Mouse (Mus musculus): ENCODE data around the gene Nfatc3. TPM values are rescaled to one million over a fixed set of nuclear protein-coding genes. Genes with fewer than 3 reads are reported as not detected.

Nfatc3 gene
- total and polyA plus RNA-seq, 2 experiments from 2014 or later = 2.9 to 24.0 TPM

DNA sequence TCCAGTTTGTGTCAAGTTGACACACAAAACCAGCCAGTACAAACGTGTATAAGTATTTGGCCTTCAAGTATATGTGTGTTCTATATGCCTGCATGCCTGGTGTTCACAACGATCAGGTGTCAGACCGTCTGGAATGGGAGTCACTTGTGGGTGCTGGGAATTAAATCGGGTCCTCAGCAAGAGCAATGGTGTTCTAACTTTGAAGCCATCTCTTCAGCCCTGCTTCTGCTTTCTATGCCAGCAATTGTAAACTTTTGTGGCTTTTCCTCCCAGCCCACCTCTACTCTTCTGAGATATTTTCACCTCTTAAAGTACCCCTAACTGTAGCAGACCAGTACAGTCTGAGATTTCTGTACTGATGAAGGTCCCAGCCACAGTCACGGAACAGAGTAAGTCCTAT is 81.6 kb downstream of the Nfatc3 start:
- Histone ChIP-seq H3K4me1 (ENCODE audit: insufficient read depth, low read length) (peaks cover 20% of the 10 kb centered on the region), H3K36me3 (ENCODE audit: insufficient read depth, low read length) (no peaks in the 10 kb centered on the region), H3K27ac (no peak overlapping the region), H3K9me3 (ENCODE audit: low read length) (no peaks in the 10 kb centered on the region), H3K4me3 (ENCODE audit: low read length) (no peak overlapping the region), H3K4me2 (ENCODE audit: low read depth, low read length) (no peak overlapping the region), H3K9ac (replicated peaks; ENCODE audit: low read length) (no peak overlapping the region), H3K27me3 (ENCODE audit: insufficient read depth, low read length) (peaks cover 18% of the 10 kb centered on the region)
- ATAC-seq (no peak), DNase-seq (ENCODE audit: low spot score) (no peak)
- WGBS = 74% methylated on average over 5 of the region's 5 CpGs
- TF ChIP-seq CTCF (IDR thresholded peaks at IDR 0.05; ENCODE audit: low read depth) = no peak

DNA sequence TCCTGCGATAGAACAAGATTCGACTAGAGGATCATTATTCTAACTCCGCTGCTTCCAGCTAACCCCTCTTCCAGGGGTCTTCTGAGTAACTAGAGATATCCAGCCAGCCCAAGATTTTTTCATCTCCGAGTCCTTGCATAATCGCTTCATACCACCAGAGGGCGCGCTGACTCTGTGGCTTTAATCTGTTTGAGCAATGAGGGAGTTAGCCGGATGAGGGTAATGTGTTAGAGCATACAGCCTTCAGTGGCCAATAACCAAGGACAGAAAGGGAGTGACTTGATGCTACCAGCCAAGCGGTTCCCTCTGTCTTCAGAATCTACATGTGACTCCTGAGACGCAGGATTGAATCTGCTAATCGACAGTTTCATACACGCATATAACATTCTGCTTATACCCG is 82.1 kb downstream of the Nfatc3 start:
- peak; percentile 90 for DNase-seq (ENCODE audit: low spot score)
- peak; percentile 77 for ATAC-seq
- Histone ChIP-seq H3K9me3 (ENCODE audit: low read length) (no peaks in the 10 kb centered on the region), H3K4me3 (ENCODE audit: low read length) (no peak overlapping the region), H3K27ac (no peak overlapping the region), H3K4me2 (ENCODE audit: low read depth, low read length) (no peak overlapping the region), H3K27me3 (ENCODE audit: insufficient read depth, low read length) (peaks cover 14% of the 10 kb centered on the region), H3K4me1 (ENCODE audit: insufficient read depth, low read length) (peaks cover 20% of the 10 kb centered on the region), H3K36me3 (ENCODE audit: insufficient read depth, low read length) (no peaks in the 10 kb centered on the region), H3K9ac (replicated peaks; ENCODE audit: low read length) (no peak overlapping the region)
- 16% methylated on average over 13 of the region's 13 CpGs for WGBS
- peak; percentile 96 for TF ChIP-seq CTCF (IDR thresholded peaks at IDR 0.05; ENCODE audit: low read depth)

DNA sequence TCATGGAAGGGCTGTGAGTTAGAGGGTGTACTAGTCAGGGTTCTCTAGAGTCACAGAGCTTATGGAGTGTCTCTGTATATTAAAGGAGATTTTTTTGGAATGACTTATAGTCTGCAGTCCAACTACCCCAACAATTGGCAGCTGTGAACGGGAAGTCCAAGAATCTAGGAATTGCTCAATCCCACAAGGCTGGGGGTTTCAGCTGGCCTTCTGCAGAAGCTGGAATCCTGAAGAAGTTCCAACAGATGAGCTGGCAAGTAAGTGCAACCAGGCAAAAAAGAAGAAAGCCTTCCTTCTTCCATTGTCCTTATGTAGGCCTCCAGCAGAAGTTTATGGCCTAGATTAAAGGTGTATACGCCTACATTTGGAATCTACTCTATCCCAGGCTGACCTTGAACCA is 86.7 kb downstream of the Nfatc3 start:
- DNase-seq (ENCODE audit: low spot score) (no peak), ATAC-seq (no peak)
- Histone ChIP-seq H3K27ac (no peak overlapping the region), H3K4me1 (ENCODE audit: insufficient read depth, low read length) (no peaks in the 10 kb centered on the region), H3K4me2 (ENCODE audit: low read depth, low read length) (no peak overlapping the region), H3K36me3 (ENCODE audit: insufficient read depth, low read length) (no peaks in the 10 kb centered on the region), H3K4me3 (ENCODE audit: low read length) (no peak overlapping the region), H3K9me3 (ENCODE audit: low read length) (no peaks in the 10 kb centered on the region), H3K9ac (replicated peaks; ENCODE audit: low read length) (no peak overlapping the region), H3K27me3 (ENCODE audit: insufficient read depth, low read length) (no peaks in the 10 kb centered on the region)
- 95% methylated on average over 2 of the region's 2 CpGs for WGBS
- no peak for TF ChIP-seq CTCF (IDR thresholded peaks at IDR 0.05; ENCODE audit: low read depth)

DNA sequence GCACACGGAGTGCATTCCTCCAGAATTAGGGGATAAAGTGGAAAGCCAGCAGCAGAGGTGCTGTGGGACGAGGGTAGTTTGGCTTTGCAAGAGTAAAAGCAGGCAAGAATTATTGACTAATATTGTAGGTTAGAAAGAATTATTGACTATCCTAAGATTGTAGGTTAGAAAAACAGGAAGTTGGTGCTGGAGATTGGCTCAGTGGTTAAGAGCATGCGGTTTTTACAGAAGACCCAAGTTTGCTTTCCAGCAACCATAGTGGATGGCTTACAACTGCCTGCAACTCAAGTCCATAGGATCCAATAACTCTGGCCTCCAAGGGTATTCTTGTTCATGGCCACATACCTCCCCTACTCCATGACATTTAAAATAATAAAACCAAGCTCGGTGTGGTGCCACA is 87.4 kb downstream of the Nfatc3 start:
- Histone ChIP-seq H3K9me3 (ENCODE audit: low read length) (no peaks in the 10 kb centered on the region), H3K4me3 (ENCODE audit: low read length) (no peak overlapping the region), H3K9ac (replicated peaks; ENCODE audit: low read length) (no peak overlapping the region), H3K36me3 (ENCODE audit: insufficient read depth, low read length) (no peaks in the 10 kb centered on the region), H3K4me2 (ENCODE audit: low read depth, low read length) (no peak overlapping the region), H3K27me3 (ENCODE audit: insufficient read depth, low read length) (no peaks in the 10 kb centered on the region), H3K4me1 (ENCODE audit: insufficient read depth, low read length) (peaks cover 5% of the 10 kb centered on the region; the same call in 1 of the 2 replicates), H3K27ac (no peak overlapping the region)
- no peak for DNase-seq (ENCODE audit: low spot score)
- TF ChIP-seq CTCF (IDR thresholded peaks at IDR 0.05; ENCODE audit: low read depth) = no peak
- ATAC-seq = no peak
- WGBS = 89% methylated on average over 4 of the region's 4 CpGs

DNA sequence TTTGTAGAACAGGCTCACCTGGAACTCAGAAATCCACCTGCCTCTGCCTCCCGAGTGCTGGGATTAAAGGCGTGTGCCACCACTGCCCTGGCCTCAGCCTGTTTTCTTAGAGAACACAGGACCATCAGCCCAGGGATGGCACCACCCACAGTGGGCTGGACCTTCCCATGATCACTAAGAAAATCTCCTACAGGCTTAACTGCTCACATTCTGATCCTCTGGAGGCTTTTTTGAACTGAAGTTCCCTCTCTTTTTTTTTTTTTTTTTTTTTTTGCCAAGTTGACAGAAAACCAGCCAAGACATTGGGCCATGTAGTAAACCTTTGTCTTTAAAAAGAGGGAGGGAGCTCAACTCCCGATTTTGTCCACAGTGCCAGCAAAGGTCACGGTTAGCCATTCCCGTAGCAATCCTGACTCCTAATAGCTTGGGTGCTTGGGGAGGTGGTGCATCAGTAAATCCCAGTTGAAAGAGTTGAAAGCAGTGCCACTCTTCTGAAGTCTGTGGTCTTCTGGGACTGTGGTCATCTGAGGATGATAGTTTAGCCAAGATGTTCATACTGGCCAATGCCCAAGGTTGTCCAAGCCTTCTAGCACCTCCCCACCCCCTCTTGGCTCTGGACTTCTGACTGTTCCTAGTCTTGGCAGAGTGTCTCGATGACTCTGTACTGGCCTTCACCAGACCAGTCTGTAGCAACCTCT is 89.4 kb downstream of the Nfatc3 start:
- ATAC-seq (no peak), DNase-seq (ENCODE audit: low spot score) (no peak)
- 82% methylated on average over 6 of the region's 6 CpGs for WGBS
- peaks cover 11% of the 10 kb centered on the region for H3K4me1 ChIP-seq (ENCODE audit: insufficient read depth, low read length)
- H3K27ac ChIP-seq = no peak overlapping the region
- no peak overlapping the region for H3K4me2 ChIP-seq (ENCODE audit: low read depth, low read length)
- H3K4me3 ChIP-seq (ENCODE audit: low read length) = no peak overlapping the region
- TF ChIP-seq CTCF (IDR thresholded peaks at IDR 0.05; ENCODE audit: low read depth) = no peak
- no peaks in the 10 kb centered on the region for H3K27me3 ChIP-seq (ENCODE audit: insufficient read depth, low read length)
- H3K9me3 ChIP-seq (ENCODE audit: low read length) = no peaks in the 10 kb centered on the region
- H3K9ac ChIP-seq (replicated peaks; ENCODE audit: low read length) = no peak overlapping the region
- H3K36me3 ChIP-seq (ENCODE audit: insufficient read depth, low read length) = no peaks in the 10 kb centered on the region

DNA sequence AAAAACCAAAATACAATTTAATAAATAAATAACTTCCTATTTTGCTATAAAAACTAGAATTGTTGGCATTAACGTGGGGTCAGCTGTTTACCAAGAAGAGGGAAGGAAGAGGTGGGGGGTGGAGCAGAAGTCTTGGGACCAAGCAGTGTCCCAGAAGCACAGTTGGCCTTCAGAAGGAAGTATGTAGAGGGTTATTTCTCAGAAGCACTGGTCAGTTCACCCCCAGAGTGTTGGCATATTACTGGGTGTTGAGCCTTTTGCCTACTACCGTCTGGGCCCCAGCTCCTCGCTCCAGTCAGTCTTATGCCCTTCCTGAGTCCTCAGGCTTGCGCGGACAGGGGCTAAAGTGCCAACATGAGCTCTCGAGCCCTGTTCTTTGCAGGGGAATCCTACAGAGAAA is 90.4 kb downstream of the Nfatc3 start:
- DNase-seq (ENCODE audit: low spot score) (no peak), ATAC-seq (no peak)
- WGBS = 91% methylated on average over 6 of the region's 6 CpGs
- Histone ChIP-seq H3K27ac (no peak overlapping the region), H3K9me3 (ENCODE audit: low read length) (no peaks in the 10 kb centered on the region), H3K27me3 (ENCODE audit: insufficient read depth, low read length) (no peaks in the 10 kb centered on the region), H3K4me1 (ENCODE audit: insufficient read depth, low read length) (peaks cover 11% of the 10 kb centered on the region), H3K4me2 (ENCODE audit: low read depth, low read length) (no peak overlapping the region), H3K36me3 (ENCODE audit: insufficient read depth, low read length) (no peaks in the 10 kb centered on the region), H3K9ac (replicated peaks; ENCODE audit: low read length) (no peak overlapping the region), H3K4me3 (ENCODE audit: low read length) (no peak overlapping the region)
- no peak for TF ChIP-seq CTCF (IDR thresholded peaks at IDR 0.05; ENCODE audit: low read depth)

Measured in hindbrain, postnatal 0 days (tissue).